Mouse (Mus musculus): Measurements from ENCODE around the gene Rab3c. TPM values are rescaled to one million over a fixed set of nuclear protein-coding genes. Genes with fewer than 3 reads are reported as not detected.

Gene Rab3c
- total RNA-seq, 1 experiment from 2014 or later: not detected

DNA sequence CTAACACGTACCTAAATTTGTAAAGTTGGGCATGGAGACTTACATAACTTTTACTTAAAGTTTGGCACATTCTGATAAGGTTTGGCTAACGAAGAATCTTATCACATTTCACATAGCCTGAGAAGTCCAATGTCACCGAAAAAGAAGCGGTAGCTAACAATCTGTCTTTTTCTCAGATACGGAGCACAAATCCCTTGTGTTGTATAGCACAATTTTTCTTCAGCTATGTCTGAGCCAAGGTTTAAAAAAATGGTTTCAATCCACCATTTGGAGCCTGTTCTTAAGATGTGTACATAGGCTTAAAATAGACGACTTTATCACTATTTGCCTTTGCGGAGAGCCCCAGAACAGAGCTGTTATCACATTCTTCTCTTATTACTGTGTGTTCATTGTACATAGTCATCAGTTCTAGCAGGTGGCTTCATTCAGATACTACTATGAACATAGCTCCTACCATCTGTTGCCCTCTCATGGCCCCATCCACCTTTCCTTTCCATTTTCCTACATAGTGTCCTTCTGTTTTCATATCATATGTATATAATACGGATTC, 69.2 kb downstream of the Rab3c start:
- ATAC-seq (replicated peaks; ENCODE audit: low read depth, poor library complexity, severe bottlenecking): no peak

DNA sequence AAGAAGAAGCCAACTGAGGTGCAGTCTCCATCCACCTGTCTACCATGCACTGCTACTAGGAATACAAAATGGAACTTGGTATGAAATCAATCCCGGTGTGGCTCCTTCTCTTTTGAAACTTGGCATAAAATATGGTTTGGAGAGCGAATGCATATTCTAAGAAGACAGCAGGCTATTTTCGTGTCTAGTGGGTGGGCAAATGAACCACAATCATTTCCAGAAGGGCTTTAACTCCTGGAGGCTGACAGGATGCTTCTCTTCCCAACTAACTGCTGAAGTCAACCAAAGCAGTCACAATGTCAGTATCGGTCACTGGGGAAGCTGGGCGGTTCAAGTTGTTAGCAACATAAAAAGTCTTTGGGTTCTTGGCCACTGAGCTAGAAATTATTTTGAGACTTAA, 81.9 kb downstream of the Rab3c start:
- ATAC-seq (replicated peaks; ENCODE audit: low read depth, poor library complexity, severe bottlenecking): no peak

DNA sequence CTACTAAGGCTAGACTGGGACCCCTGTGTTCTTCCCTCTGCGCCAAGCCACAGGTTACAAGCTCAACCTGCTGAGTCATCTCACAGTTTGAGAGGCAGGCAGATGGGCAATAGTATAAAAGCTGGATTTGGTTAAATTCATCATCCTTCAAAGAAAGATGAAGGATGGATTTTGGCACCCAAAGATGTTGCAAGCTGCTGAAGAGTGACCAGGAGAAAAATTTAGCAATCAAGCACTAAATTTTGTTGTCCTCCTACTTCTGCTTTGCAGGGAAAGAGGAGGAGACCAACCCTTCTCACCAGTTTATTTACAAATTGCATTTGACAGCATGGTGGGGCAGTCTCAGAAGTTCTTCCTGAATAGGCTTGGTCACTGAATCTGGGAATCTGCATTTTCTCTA, 90.8 kb downstream of the Rab3c start:
- no peak for ATAC-seq (replicated peaks; ENCODE audit: low read depth, poor library complexity, severe bottlenecking)

DNA sequence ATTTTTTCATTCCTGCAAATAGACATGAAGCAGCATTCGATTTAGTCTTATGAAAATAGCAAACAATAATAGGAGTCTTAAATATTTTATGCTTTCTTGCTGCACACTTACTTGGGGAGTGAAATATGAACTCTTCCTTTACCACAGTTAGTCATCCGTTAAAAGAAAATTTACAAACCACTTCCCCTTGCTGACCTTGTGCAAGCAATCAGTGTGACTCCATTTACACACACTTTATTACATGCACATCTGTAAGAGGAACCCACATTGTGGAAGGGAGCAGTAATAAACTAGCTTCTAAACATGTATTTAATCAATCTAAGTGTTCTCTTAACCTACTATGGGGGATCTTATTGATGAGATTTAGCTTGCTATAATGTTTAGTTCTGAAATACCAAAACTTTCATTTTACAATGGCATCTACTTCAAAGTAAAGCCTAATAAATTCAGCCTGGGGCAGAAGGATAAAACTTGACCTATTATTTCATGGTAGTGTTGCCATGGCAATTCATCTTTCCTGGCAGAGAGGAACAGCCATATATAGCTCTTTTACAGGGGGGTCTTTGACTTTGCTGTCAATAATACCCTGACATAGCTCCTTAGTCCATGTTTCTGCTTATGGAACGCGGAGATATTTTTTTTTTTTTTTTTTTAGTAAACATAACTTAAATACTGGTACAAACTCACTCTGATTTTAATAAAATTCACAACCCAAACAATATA, 95.7 kb downstream of the Rab3c start:
- peak; percentile 73 for ATAC-seq (replicated peaks; ENCODE audit: low read depth, poor library complexity, severe bottlenecking)

DNA sequence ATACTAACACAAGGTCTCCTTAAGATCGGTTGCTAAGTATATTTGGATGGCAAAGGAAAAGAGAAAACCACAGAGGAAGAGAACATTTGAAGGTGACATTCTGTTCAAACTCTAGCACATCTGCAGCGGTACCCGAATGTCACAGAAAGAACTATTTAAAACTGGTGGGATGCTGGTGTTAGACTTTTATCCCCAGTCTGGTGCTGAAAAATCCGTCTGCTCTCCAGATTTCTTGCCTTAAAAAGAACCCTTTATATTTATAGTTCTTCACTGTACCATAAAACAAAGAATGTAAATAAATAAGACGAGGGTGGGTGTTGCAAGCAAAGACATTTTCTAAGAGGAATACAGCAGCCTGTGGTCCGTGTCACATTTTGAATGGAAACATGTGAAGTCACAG, 105.1 kb downstream of the Rab3c start:
- ATAC-seq (replicated peaks; ENCODE audit: low read depth, poor library complexity, severe bottlenecking): no peak

DNA sequence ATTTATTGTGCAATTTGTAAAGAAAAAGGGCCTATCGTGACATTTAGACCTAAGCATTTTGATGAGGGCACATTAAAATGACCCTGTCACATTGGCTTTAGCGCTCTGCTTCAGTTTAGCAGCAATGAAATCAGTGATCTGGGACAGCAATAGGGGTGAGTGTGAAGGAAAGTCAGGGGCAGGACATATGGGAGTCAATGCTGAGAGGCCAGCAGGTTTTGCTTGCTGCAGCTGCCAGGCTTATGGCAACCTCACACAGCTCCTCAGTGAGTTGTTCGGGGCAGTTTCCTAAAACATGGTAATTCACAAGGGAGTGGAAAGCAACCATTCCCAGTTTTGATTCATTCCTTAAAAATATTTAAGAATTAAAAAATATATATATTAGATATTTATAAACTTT, 111.1 kb downstream of the Rab3c start:
- ATAC-seq (replicated peaks; ENCODE audit: low read depth, poor library complexity, severe bottlenecking): no peak

DNA sequence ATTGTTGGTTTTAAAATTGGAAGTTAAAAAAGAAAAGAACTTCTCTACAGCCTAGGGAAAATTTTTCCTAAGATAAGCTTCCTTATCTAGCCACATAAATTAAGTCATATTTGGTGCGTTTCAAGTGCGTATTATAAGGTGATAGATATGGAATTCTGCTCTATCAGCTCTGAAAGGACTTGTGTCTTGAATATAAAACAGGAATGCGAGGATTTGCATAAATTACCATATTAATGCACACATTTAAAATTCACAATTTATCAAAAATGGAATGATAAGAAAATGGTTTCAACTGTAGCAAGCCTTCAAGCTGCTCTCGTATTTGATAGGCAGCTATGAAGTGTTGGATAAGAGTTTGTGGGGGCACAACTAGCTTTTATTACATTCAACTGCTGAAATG, 111.6 kb downstream of the Rab3c start:
- ATAC-seq (replicated peaks; ENCODE audit: low read depth, poor library complexity, severe bottlenecking): no peak

DNA sequence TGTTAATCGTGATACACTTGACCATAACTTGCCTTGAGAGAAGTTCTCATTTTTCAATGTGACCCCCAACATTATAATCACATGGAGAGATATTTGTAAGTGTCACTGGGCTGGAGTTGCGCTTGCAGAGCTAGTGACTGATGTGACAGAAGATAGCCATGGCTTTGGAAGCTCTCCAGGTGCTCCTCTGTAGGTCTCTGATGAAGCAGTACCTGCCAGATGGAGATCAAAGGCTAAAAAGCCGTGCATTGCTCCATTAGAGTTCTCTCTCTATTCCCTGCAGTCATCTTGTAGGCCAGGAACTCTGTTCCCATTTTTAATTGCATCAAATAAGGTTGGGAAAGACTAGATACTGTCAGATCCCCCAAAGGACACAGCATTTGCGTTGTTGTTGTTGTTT, 112.2 kb downstream of the Rab3c start:
- no peak for ATAC-seq (replicated peaks; ENCODE audit: low read depth, poor library complexity, severe bottlenecking)

DNA sequence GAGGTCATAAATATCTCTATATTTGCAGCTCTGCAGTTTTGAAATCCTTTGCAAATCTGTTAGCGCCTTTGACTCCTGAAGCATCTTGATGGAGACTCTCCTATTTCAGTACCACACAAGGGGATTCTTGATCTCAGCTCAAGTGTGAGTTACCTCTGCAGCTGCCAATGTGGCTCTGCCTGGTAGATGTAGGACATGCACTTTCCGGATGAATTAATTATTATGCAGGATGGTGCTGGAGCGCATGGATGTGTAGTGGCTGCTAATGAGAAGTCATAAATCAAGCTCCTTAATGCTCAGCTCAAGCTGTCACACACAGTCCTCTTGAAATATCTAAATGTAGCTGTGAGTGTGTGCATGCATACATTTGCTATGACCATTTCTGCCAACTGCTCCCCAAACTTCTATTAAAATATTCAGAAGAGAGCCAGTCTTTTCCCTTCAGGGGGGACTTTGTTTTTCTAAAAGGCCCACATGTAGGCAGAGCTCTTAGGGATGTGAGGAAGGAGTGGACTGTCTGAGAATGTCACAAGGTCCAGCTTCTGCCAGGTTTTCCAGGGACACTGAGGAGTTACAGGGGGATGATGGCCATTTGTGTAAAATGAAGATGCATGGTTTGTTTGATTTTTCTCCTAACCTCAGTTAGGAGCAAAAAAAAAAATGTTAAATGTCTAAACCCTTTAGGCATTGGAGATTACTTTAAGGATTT, 114.0 kb downstream of the Rab3c start:
- no peak for ATAC-seq (replicated peaks; ENCODE audit: low read depth, poor library complexity, severe bottlenecking)

DNA sequence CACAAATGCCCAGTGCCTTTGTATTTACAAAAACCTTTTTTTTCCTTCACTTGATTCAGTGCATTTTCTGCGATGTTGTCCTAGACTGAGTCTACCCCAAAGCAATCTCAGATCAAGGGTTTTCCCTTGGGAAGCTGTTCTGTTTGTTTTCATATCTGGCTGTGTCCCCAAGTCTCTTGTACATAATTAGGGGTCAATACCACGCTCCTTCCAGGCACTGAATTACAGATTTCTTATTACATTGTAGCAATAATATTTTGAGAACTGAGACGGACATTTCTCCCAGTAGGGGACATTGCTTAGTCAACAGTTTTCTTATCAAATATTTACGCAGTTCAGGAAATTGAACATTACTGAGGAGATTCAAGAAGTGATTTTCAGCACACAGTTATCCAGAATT, 120.8 kb downstream of the Rab3c start:
- no peak for ATAC-seq (replicated peaks; ENCODE audit: low read depth, poor library complexity, severe bottlenecking)

DNA sequence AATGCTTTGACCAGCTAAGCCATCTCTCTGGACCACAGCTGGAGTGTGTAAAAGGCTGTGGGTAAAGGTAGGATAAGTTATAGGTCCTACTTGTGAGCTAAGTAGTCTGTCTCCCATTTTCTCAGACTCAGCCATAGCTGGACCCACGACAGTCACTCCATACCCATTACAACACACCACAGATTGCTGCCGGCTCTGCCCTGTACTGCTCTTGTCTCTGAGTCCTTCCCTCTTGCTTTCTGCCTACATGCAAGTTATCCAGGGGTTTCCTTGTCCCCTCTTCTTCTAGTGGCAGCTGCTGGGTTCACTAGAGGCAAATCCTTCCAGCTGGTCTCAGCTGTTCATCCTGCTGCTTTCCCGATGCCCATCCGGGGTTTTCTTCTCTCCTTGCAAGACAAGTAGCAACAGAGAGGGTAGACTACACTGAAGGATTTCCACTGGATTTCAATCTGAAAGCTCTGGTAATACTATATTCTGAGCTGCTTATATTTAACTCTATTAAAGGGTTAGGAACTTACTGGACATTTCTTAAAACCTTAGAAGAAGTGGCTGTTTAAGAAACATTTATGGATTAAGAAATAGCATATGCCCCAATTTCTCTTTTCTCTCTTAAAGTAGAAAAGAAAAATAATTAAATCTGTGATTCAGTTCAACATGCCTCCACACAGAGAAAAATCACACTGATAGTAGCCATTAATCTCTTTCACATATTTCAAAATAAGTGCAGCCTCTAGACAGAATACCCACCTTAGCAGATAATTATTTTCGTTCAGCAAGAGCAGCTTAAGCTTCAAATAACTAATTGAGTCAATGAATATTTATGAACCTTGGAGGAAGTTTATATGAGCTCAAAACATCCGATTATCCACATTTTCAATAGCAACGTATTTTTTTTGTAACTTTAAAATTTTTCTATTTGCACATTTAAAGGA, 121.9 kb downstream of the Rab3c start:
- ATAC-seq (replicated peaks; ENCODE audit: low read depth, poor library complexity, severe bottlenecking): no peak

DNA sequence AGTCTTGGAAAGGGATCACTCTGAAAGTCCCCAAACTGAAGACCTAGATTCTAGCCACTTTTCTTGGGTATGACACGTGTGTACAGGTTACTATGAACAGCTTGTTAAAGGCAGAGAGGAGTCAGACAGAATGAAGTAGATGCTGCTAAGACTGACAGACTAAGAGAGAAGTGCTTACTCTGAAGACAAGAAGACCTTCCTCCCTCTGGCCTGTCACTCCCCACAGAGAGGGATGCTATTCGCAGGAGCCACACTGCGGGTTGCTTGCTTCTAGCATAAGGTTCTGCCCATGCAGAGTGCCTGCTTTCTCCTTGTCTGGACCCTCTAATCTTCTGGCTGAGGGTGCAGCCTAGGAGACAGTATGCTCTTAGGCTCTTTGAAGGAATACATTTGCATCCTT, 135.3 kb downstream of the Rab3c start:
- ATAC-seq (replicated peaks; ENCODE audit: low read depth, poor library complexity, severe bottlenecking): no peak

DNA sequence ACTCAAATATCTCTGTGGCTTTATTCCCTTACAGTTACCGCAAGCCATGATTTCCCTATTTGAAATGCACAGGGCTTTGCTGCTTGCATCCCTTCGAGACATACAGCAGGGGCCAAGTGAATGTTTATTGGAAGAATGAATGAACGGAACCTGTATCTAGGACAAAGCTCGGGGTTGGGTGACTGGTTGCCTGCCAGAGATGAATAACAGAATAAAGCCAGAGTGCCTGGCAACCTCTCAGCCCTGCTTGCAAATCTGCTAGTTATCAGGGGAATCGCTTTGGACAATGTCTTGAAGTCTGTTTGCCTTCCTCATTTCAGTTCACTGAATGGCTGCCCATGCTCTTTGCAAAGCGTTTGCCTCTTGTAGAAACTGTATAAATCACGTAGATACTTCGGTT, 135.8 kb downstream of the Rab3c start:
- ATAC-seq (replicated peaks; ENCODE audit: low read depth, poor library complexity, severe bottlenecking): no peak

DNA sequence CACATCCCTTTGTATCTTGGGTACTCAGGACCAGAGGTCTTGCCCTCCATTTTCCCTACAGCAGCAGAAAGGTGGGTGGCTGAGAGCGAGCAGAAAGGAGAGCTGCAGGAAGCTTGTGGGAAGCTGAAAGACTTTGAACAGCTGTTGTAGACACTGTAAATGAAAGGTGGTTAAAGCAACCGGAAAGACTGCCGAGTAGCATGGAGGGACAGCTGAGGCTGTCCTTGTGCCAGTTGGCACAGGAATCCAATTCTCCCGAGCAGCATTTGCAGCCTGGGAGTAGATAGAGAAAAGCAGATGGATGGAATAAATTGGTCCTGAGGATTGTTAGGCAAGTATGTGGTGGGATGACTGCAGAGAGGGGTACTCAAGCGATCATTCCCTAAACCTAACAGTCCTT, 141.5 kb downstream of the Rab3c start:
- no peak for ATAC-seq (replicated peaks; ENCODE audit: low read depth, poor library complexity, severe bottlenecking)

DNA sequence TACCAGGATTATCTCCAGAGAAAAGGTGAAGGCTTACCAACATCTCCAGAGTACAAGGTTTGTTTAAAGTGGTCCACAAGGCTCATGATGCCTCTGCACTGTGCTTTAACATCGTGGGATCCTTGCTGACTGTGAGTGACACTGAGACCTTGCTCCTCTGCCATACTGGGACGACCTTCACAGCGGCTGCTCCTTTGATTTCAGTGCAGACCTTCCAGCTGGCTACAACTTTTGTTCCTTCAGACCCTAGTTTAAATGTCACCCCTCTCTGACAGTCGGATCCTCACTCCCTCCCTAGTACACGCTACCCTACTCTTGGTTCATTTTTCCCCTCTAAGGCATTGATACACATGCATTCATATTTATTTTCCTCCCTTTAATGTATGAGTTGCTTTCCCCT, 142.2 kb downstream of the Rab3c start:
- ATAC-seq (replicated peaks; ENCODE audit: low read depth, poor library complexity, severe bottlenecking): no peak

DNA sequence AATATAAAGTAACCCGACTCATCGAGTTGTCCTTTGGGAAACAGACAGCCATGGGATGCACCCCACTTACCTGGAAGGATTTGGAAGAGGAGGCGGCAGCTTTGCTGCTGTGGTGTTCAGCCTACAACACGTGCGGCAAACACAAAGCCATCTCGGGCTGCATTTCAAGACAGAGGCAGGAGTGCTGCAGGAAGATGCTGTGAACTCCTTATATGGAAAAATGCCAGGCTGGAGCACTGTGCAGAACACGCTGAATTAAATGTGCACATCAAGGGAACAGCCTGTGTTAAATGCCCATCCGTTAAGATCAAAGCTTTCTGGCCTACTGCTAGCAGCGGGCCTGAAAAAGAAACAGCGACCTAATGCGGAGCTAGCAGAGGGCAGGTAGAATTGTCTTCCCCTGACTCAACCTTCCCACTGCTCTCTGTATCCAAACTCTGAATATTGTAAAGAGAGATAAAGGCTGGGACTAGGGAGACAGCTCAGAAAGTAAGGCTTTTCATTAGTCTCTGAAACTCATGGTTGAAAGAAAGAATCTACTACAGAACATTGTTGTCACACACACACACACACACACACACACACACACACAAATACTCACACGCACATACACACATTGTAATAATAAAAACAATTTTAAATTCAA, 153.1 kb downstream of the Rab3c start:
- no peak for ATAC-seq (replicated peaks; ENCODE audit: low read depth, poor library complexity, severe bottlenecking)

DNA sequence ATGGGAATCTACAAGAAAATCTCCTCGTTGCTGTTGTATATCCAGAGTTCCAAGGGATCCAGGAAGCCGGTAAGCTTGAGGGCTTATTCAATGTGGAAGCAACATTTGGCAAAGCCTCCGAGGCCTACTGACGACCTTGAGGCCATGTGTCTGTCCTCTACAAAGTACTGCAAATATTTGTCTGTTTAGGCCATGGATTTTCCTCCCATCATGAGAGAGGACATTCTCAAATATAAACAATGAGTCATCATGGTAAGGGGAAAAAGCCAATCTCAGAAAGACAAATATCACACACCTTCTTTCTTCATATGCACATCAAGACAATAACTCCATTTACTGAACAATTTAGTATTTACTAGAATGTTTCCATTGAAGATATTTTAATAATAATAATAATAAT, 158.0 kb downstream of the Rab3c start:
- ATAC-seq (replicated peaks; ENCODE audit: low read depth, poor library complexity, severe bottlenecking): no peak

DNA sequence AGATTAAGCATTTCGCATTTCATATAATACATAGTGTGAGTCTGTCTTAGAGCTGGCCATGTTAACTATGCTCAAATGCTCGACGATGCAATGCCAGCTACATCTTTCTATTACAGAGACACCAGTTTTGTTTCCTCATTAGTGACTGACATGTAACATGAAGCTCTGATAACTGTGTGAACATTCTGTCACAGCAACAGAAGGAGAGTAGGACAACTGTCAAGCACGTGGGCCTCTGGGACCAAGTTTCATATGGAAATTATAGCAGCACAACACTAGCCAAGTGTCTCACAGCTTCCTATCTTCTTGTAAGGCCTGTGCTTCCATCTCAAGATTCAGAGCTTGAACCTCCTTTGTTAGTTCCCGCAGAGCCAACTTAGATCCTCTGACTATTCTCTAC, 163.9 kb downstream of the Rab3c start:
- no peak for ATAC-seq (replicated peaks; ENCODE audit: low read depth, poor library complexity, severe bottlenecking)

DNA sequence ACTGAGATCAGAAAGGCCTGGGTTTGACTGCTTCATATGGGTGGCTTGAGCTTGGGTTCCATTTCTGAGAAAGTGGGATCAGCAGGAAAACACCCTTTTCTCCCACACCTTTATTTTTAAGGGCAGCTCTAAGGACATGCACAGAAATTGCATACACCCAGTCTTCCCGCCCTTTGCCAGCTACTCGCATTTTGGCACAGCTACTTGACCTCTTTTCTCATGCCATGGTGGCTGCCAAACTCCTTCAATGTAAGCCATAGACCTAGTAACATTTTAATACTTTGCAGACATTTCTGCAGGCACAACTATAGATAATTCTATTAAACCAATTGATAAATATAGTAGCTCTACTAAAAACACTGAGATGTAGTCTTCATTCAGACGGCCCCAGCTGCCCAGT, 164.5 kb downstream of the Rab3c start:
- no peak for ATAC-seq (replicated peaks; ENCODE audit: low read depth, poor library complexity, severe bottlenecking)
